Mouse (Mus musculus) MN1 (cell line): Measurements from ENCODE around the gene Heatr5a.

ENCODE experiments used
- DNase-seq: peaks from one replicate; pipeline ENCODE4 v3.0.0-alpha.2; 2016; ENCODE audit warnings: low spot score

The Heatr5a gene

DNA sequence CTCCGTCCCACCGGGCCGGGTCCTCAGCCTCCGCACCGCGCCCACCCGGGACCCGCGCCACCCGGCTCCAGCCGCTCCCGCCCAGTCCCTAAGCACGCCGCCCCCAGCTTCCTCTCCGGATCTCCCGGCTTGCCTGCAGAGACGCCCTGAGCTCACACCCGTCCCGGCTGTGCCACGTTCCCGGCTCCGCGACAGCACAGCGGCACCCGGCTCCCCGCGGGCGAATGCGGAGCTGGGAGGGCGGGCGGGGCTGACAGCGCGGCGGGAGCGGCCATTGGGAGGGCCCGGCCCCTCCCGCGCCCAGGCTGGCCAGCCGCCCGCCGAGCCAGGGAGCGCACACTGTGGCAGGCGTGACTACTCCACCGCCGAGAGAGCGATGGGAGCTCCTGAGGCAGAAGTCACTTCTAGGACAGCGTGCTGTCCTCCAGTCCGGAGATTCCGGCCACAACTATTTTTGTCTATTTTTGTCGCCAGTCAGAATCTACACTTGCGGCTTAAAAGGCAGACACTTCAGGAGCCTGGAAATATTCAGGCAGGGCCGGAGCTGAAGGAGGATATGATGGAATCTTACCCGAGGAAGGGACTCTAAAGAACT lies at the start of gene Heatr5a:
Gene Heatr5a, minus strand, starts transcription at position 252 of the 595 bp plus-strand sequence.
- peak; percentile 91 for DNase-seq

DNA sequence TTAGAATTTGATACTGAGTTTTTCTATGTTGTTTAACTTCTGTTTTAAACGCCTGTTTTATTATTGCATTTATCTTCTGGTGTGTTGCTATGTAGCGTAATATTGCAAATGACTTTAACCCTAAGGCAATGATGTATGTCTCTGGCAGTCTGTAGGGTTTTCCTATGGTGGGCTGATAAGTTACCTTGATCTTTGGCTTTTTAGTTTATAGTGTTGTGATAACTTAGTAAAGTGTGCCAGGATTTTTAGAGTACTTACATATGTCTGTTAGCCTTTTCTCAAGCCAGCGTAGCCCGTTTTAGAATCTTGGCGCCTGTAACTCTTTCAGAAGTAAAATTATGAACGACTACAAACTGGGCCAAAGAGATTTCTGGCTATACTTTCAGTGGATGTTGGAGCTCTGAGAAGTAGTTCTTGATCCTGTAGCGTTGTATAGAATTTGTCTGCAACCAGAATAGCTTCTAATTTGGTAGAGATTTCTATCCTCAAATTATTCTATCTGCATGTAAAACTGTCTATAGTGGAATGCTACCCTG lies 43.4 kb upstream of the Heatr5a start:
- DNase-seq: no peak

DNA sequence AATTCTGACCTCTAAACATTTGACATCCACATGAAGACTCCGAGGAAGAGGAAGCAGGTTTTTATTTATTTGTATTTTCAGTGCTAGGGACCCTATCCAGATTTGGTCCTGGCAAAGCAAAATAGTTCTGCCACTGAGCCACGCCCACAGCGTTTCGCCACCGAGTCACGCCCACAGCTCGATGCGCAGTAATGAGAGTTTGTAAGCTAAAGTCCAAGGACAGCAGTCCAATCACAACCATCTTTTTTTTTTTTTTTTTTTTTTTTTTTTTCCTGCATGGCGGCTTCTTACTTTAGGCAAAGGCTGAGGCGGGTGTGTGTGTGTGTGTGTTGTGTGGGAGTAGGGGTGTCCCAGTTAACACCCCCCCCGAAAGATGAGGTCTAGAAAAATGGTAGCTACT lies 42.9 kb upstream of the Heatr5a start:
- DNase-seq: no peak

DNA sequence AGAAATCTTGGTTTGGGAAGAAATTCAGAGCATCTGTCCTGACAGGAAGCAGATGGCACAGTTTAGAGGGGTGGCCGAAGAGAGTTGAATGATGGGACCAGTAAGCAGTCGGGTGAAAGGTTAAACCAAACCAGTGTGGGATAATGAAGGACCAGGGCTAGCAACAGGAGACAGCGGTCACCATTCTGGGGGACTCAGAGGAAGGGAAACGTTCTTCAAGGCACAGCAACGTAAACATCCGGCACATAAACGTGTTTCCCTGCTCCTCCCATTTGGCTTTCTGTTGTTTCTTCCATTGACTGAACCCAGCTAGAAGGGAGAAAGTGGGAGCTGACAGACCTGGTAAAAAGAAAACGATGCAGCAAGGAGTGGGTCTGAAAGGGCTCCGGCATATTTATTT lies 42.2 kb upstream of the Heatr5a start:
- DNase-seq: no peak

DNA sequence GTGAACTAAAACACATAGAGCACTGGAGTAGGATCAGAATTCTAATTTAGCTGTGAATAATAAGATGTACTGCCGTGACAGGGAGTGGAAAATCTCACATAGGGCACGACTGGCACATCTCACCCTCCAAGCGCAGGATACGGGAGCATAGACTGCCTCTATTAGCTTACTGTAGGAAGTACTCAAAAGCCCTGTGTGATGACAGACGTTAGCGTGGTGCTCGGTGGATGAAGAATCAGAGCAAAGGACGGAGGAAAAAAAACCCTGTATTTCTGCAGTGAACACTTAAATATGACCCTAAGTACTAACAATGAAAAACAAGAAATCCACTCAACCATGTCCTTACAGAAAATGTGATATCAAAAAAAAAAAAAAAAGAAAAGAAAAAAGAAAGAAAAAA lies 41.0 kb upstream of the Heatr5a start:
- DNase-seq: no peak

DNA sequence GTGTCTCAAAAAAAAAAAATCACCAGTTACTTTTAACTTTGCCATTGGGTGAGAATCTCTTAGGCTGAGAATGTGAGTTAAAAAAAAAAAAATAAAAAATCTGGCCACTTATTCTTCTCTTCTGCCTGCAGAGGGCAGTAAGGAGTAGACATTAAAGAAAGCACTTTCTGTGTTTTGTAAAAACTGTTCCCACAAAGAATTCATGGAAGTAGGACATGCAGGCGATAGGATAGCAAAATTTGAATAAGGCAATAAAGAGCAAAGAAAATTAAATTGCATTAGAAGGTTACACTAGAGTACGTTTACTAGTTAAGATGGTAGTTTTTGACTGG lies 39.5 kb upstream of the Heatr5a start:
- peak; percentile 62 for DNase-seq

DNA sequence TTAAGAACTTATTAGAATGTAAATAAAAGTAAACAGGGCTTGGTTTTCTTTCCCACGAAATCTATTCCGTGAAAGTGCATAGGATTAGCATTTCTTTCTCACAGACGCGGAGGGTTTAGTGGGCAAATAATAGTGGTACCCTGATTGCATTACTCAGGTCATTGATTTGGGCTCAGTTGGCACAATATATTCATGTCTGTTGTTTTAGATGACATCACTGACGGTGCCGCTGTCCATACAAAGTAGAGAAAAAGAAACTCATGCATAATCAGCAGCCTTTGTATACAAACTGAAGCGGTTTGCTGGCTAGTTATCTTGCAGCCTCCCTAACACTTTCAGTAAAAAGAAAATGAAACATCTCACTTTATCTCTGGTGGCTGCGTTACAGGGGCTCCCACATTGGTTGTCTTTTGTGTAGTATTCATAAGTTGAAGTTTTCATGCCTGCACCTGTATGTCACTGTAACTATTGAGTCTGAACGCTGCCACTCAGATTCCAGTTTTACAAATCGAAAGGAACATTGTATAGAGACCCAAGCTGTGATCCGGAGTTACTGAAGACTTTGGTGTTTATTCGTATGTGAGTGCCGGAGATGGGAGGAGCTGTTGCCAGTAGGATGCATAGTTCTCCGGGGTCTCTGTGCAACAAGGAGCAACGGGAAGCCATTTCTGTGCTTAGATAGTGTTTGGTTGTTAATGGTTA lies 39.0 kb upstream of the Heatr5a start:
- no peak for DNase-seq

DNA sequence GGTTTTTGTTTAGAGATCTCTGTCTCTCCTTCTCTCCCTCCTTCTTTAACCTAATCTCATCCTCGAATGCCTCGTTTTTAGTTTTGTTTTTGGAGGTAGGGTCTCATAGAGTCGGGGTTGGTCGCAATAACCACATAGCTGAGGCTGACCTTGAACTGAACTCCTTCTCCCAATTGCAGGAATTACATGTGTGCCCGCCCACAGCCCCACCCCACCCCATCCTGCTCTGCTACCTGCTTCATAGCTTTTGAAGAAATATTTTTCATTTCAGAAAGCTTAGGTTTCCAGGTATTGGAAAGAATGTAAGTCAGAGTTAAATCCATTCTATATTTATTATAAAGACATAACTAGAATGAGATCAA lies 35.5 kb upstream of the Heatr5a start:
- DNase-seq: no peak

DNA sequence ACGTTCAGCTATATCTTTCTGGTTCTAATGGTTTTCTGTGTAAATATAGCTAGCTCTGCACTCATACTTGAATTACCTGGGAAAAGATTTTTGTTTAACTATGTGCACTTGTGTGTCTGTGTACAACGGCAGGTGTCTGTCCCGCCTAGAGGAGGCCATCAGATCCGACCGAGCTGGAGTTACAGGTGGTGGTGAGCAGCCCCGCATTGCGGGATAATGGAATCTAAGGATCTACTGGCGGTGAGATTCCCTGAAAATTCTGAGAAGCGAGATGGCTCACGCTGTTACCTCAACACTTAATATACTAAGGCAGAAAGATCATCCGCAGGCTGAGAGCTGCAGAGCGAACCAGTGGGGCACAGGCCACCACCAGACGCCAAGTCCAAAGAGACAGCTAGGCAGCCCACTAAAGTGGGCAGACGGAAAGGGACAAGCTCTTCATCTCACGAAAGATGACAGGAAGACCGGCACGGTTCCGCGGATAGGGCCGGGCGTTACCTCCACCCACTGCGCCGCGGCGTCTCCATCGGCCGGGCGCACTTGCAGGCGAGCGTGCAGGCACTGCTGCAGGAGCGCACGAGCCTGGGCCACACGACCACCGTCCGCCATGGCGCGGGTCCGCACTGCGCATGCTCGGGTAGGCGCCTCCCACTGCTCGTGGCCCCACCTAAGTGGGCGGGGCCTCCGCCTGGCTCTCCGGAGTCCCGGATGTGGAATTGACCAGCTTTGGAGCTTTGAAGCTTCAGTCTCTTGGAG lies 34.9 kb upstream of the Heatr5a start, which contains the start of gene Dtd2:
Gene Dtd2, minus strand, starts transcription at position 625 of the 756 bp plus-strand sequence.
- DNase-seq: peak; percentile 89

DNA sequence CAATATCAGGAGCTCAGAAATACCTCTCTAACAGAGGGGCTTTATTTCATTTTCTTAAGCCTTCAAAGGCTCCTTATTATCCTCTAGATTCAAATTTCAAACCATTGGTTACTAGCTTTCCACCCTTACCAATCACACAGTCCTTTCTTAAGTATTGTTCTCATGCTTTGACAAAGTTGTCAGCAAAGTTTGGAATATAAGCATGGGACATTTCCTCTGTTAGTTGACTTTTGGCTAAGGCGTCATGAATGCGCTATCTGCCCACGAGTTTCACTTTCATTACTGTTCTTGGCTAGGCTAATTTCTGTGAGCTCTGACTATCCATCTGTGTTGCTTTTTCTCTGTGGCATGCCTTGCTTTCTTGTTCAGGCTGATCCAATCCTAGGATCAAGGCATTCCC lies 31.6 kb upstream of the Heatr5a start:
- DNase-seq: no peak

DNA sequence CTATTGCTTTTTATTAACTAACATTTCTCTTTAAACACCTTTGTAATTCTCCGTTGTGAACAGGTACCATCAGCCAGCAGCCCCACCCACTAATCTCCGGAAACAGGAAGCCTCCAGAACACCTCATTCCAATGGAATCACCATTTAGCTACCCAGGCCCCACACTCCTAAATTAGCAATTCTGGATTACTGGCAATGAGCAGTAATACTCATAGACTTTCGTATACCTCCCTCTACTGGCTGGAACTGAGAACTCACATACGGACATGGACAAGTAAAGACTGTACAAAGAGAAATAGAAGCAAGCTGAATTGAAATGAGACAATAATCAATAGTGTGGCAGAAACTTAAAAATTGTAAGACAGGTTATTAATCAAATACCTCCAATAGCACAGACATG lies 30.4 kb upstream of the Heatr5a start:
- DNase-seq: peak; percentile 83

DNA sequence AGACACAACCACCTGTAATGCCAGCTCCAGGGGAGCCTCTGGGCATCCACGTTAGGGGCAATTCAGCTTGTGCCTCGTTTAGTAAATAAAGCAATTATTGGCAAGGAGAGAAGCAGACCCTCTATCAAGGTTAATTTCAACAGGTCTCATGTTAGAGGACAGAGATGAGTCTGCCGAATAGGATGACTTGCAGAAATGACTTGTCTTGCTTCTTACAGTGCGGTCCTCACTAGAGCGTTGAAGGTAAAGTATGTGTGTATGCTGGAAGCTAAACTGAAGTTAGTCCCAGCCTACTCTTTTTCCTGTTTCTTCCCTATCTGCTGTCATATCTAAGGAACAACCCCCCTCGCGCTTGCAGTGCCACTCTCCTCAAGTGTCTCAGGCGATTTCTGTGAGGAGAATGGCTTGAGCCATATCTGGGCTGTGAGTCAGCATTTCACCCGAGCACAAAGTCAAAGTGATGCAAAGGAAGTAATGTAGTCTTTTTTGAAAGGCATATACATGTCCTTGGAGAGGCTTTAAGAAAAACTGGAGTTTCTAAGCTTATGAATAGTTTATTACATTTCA lies 27.3 kb upstream of the Heatr5a start:
- DNase-seq: no peak

DNA sequence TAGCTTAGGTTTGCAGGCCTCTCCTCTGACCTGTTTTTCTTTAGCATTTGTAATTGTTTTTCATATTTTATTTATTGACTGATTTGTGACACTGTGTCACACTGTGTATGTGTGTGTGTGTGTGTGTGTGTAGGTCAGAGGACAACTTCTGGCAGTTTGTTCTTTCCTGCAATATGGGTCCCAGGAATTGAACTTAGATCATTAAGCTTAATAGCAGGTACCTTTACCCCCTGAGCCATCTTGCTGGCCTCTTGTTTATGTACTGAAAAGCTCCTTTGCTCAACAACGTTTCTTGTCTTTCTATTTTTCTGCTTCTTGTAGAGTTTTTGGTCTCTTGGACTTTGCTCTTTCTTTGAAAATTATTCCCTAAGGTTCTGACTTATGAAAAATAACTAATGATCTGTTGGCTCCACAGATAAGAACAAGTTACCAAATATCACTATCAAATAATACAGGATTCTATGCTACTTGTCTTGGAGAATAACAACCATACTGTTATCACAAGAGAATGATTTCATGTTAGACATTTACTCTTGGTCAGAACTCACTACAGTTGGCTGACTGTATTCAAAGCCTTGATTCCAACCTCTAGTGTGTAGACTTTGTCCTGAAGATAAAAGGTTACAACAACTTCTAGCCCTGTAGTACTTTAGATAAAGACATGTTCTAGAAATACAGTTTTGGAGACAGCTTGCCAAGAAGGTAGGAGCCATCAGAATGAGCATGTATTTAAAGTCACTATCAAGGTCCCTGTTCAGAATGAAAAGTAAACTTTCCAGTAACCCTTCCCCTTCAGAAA lies 24.8 kb upstream of the Heatr5a start:
- DNase-seq: no peak

DNA sequence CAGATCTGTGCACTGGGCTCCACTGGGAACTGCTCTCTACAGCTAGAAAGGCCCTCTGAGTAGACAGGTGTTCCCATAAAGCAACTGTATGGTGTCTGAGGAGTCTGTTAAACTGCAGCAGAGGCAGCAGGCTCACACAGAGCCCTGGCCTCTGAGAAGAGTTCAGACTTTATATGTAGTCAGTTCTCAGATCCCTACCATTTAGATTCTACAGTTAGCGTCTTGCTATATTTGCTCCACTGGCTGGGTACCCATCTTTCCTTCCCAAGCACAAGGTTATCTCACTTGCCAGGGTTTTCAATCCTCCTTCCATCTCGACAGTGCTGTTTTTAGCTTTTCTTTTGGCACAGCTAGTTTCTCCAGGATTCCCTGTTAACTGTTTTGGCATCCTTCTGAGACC lies 19.5 kb upstream of the Heatr5a start:
- DNase-seq: no peak

DNA sequence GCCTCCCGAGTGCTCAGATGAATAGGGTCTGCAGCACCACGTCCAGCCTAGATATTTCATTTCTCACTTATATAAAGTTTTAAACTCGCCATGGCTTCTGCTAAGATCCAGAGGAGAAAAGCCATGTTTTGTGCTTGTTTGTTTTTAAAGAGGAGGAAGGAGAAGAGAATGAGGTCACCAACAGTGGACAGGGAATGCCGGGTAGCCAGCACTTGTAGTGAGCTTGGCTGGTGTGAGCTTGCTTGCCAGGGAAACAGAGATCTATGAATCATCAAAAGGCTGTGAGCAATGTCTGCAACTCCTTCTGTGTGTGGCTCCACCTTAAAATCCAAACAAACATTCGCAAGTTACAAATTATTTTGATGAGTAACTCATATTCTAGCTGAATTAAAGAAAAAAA lies 17.4 kb upstream of the Heatr5a start:
- DNase-seq: peak; percentile 29

DNA sequence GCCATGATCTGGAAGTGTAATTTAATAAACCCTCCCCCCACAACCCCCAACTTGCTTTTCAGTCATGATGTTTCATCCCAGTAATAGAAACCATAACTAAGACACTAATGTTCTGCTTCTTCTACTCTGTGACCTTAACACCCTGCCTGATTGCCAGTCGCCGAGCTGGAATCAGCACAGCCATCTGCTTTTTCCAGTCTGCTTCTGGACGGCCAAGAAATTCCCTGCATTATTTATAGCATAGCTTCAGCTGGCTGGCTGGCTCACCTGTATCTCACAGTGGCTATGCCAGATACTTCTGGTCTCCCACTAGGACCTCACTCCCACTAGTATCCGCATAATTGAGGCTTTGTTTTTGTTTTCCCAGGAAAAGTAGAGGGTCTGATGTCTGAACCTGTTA lies 14.7 kb upstream of the Heatr5a start:
- DNase-seq: no peak

DNA sequence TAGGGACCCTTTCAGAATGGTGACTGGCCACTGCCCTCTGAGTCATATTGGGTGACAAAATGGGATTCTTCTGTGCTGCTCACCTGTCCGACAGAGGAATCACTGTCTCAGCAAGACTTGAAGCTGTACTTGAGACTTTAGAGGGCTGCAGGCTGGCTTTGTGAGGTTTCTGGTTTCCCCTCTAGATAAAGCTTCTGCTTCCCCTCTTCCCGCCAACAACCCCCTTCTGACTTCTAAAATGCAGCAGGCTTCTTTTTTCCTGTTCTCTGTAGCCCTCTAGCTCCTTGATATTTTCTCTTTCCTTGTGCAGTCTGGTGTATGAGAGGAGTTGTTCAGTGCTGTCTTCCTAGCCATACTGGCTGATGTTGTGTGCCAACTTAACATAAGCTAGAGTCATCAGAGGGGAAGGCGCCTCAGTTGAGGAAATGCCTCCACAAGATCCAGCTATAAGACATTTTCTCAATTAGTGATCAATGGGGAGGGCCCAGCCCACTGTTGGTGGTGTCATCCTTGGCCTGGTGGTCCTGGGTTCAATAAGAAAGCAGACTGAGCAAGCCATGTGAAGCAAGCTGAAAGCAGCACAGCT lies 14.1 kb upstream of the Heatr5a start:
- DNase-seq: no peak

DNA sequence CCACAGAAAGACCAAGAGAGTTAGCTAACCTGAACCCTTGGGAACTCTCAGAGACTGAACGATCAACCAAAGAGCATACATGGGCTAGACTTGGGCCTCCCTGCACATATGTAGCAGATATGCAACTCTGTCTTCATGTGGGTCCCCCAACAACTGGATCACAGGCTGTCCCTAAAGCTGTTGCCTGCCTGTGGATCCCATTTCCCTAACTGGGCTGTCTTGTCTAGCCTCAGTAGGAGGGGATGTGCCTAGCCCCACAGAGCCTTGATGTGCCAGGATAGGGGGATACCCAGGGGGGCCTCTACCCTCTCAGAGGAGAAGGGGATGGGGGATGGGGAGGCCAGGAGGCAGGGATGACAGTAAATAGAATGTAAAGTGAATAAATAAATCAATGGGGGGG lies 12.5 kb upstream of the Heatr5a start:
- no peak for DNase-seq

DNA sequence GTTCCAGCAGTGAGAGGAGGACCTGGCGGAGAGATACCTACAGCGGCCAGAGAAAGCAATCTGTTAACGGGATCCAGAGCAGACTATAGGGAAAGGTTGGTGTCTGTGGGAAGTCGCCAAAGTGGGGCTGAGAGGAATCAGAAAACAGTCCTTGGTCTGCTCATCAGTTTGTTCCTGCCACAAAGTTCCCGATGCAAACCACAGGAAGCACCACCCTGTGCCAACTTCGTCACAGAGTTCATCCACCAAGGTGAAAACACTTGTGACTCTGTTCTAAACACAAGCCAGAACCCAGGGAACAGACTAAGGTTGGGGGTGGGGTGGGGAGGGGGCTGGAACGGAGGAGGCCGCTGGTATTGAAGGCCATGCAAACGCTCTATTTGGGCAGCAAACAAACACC lies 5.4 kb upstream of the Heatr5a start:
- no peak for DNase-seq

DNA sequence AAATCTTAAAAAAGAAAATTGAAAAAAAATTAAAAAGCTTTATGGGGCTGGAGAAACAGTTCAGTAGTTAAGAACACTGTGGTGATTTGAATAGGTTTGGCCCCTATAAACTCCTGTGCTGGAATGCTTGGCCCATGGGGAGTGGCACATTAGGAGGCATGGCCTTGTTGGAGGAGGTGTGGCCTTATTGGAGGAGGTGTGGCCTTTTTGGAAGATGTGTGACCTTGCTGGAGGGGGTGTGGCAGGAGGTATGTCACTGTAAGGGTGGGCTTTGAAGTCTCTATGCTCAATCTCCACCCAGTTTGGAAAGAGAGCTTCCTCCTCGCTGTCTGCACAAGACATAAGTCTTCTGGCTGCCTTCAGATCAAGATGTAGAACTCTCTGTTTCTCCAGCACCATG lies 3.3 kb upstream of the Heatr5a start:
- no peak for DNase-seq

DNA sequence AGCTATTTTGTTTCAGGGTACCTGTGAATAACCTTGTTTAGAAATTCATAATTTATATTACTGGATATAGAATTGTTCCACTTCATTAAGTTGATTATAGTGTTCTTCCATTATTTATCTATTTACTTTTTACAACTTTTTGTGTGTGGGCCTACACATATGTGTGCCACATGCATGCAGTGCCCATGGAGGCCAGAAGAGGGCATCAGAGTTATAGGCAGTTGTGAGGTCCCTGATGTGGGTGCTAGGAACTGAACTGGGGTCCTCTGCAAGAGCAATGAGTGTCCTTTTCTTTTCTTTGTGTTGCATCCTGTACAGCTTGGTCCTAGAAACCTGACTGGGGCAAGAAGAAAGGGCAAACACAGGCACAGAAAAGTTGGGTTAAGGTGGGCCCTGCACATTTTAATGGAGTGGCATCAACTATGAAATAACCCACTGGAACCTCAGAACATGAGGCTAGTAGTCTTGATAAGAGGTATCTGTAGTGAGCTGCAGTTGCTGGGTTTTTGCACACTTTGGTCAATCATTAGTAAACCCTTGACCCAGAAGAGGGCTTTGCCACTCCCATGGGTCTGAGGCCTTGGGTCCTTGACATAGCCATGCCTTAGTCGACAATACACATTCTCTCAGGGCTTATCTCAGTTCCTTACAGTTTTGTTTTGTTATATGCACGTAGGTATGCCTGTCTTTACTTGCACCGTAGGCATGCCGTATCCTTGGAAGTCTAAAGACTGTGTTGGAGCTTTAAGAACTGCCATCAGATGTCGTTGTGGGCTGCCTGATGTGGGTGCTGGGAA lies 1.3 kb upstream of the Heatr5a start:
- DNase-seq: peak; percentile 10
